Mouse (Mus musculus): Measurements from ENCODE around the gene S1pr5. TPM values are rescaled to one million over a fixed set of nuclear protein-coding genes. Genes with fewer than 3 reads are reported as not detected.

S1pr5 gene
- polyA plus RNA-seq, 2 experiments: 1.6 to 2.5 TPM

DNA sequence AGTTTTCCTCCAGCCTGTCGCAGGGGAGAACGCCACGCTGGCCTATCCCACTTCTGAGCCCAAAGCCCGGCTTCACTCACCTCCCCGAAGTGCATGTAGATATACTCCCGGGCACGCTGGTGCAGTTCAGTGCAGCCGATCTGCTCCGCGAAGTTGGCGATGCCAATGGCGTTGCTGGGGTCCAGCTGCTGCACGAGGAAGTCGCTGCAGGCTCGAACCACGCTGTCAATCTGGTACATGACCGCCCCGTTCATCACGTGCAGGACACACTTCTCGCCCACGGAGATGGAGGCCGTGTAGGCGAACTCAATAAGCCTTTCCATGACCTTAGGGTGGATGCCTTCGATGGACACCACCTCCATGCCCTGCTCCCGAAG, 11.3 kb downstream of the S1pr5 start:
- Histone ChIP-seq H3K27me3 (ENCODE audit: control insufficient read depth, insufficient read depth, low read length) (0 out of 2 replicates have a peak, but pooled peaks cover under 1% of the 10 kb centered on the region), H3K4me2 (replicated peaks; ENCODE audit: low read depth, low read length, severe bottlenecking) (peak overlapping the region; percentile 57), H3K27ac (replicated peaks; ENCODE audit: low read depth, low read length) (peak overlapping the region; percentile 95), H3K9ac (ENCODE audit: low read depth, low read length, severe bottlenecking) (peak overlapping the region; percentile 97), H3K4me3 (replicated peaks; ENCODE audit: low read length) (peak overlapping the region; percentile 90), H3K36me3 (ENCODE audit: control insufficient read depth, insufficient read depth, low read length) (peaks cover 49% of the 10 kb centered on the region), H3K4me1 (ENCODE audit: control insufficient read depth, insufficient read depth, low read length) (peaks cover 11% of the 10 kb centered on the region), H3K9me3 (ENCODE audit: control insufficient read depth, low read length) (no peaks in the 10 kb centered on the region)
- no peak for ATAC-seq (ENCODE audit: low FRiP score, low read depth)
- no peak for TF ChIP-seq POLR2A (IDR thresholded peaks at IDR 0.05; ENCODE audit: borderline replicate concordance, extremely low read depth, insufficient read depth, insufficient read length)
- WGBS: 83% methylated on average over 25 of the region's 25 CpGs
- no peak for DNase-seq (ENCODE audit: low spot score)

DNA sequence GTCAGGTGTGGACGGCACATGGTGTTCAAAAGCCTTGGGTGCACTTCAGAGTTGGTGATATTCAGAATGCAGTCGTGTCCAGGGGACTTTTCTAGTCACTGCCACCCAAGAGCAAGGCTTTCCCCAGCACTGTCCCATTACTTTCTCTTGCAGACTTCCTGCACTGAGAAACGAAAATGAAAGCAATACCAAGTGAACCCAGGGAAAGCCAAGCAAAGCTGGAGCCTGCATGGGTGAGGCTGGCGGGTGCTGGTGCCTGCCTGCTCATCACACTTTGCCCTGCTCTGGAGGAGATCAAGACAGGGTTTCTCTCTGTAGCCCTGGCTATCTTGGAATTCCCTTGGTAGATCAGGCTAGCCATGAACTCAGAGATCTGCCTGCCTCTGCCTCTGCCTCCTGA, 12.9 kb downstream of the S1pr5 start:
- peaks cover 65% of the 10 kb centered on the region for H3K36me3 ChIP-seq (ENCODE audit: control insufficient read depth, insufficient read depth, low read length)
- no peak overlapping the region for H3K9ac ChIP-seq (ENCODE audit: low read depth, low read length, severe bottlenecking)
- peaks cover 11% of the 10 kb centered on the region for H3K4me1 ChIP-seq (ENCODE audit: control insufficient read depth, insufficient read depth, low read length)
- H3K9me3 ChIP-seq (ENCODE audit: control insufficient read depth, low read length): no peaks in the 10 kb centered on the region
- H3K4me3 ChIP-seq (replicated peaks; ENCODE audit: low read length): no peak overlapping the region
- no peak for ATAC-seq (ENCODE audit: low FRiP score, low read depth)
- WGBS: 85% methylated on average over 4 of the region's 4 CpGs
- no peak overlapping the region for H3K27ac ChIP-seq (replicated peaks; ENCODE audit: low read depth, low read length)
- no peak overlapping the region for H3K4me2 ChIP-seq (replicated peaks; ENCODE audit: low read depth, low read length, severe bottlenecking)
- H3K27me3 ChIP-seq (ENCODE audit: control insufficient read depth, insufficient read depth, low read length): no peaks in the 10 kb centered on the region
- no peak for DNase-seq (ENCODE audit: low spot score)
- TF ChIP-seq POLR2A (IDR thresholded peaks at IDR 0.05; ENCODE audit: borderline replicate concordance, extremely low read depth, insufficient read depth, insufficient read length): no peak

DNA sequence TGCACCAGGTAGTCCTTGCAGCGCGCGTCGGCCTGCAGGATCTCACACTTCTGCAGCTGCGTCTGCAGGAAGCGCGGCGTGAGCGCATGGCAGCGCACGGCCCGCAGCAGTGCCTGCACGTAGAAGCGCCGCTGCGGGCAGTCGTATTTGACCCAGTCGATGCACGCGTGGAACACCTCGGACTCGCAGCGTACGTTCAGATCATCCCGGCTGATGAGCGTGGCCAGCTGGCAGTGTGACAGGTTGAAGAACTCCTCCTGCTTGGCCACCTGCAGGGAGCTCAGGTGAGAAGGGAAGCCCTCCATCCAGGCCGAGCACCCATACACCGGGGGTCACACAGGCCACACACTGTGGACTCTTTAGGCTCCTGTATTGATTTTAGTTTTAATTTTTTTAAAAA, 14.4 kb downstream of the S1pr5 start:
- Histone ChIP-seq H3K27ac (replicated peaks; ENCODE audit: low read depth, low read length) (no peak overlapping the region), H3K9me3 (ENCODE audit: control insufficient read depth, low read length) (no peaks in the 10 kb centered on the region), H3K4me2 (replicated peaks; ENCODE audit: low read depth, low read length, severe bottlenecking) (no peak overlapping the region), H3K4me3 (replicated peaks; ENCODE audit: low read length) (no peak overlapping the region), H3K27me3 (ENCODE audit: control insufficient read depth, insufficient read depth, low read length) (no peaks in the 10 kb centered on the region), H3K4me1 (ENCODE audit: control insufficient read depth, insufficient read depth, low read length) (peaks cover 11% of the 10 kb centered on the region), H3K36me3 (ENCODE audit: control insufficient read depth, insufficient read depth, low read length) (peaks cover 79% of the 10 kb centered on the region), H3K9ac (ENCODE audit: low read depth, low read length, severe bottlenecking) (no peak overlapping the region)
- whole genome bisulfite sequencing: 84% methylated on average over 28 of the region's 28 CpGs
- DNase-seq (ENCODE audit: low spot score) (no peak), ATAC-seq (ENCODE audit: low FRiP score, low read depth) (no peak)
- TF ChIP-seq POLR2A (IDR thresholded peaks at IDR 0.05; ENCODE audit: borderline replicate concordance, extremely low read depth, insufficient read depth, insufficient read length): no peak

- peaks cover 11% of the 10 kb centered on the region for H3K4me1 ChIP-seq (ENCODE audit: control insufficient read depth, insufficient read depth, low read length)
- no peak overlapping the region for H3K4me3 ChIP-seq (replicated peaks; ENCODE audit: low read length)
- no peak overlapping the region for H3K9ac ChIP-seq (ENCODE audit: low read depth, low read length, severe bottlenecking)
- H3K4me2 ChIP-seq (replicated peaks; ENCODE audit: low read depth, low read length, severe bottlenecking): no peak overlapping the region
- 92% methylated on average over 29 of the region's 29 CpGs for WGBS
- H3K27ac ChIP-seq (replicated peaks; ENCODE audit: low read depth, low read length): no peak overlapping the region
- H3K9me3 ChIP-seq (ENCODE audit: control insufficient read depth, low read length): no peaks in the 10 kb centered on the region
- DNase-seq (ENCODE audit: low spot score) (no peak), ATAC-seq (ENCODE audit: low FRiP score, low read depth) (no peak)
- no peak for TF ChIP-seq POLR2A (IDR thresholded peaks at IDR 0.05; ENCODE audit: borderline replicate concordance, extremely low read depth, insufficient read depth, insufficient read length)
- no peaks in the 10 kb centered on the region for H3K27me3 ChIP-seq (ENCODE audit: control insufficient read depth, insufficient read depth, low read length)
- peaks cover 79% of the 10 kb centered on the region for H3K36me3 ChIP-seq (ENCODE audit: control insufficient read depth, insufficient read depth, low read length)
These were observed 14.9 kb downstream of the S1pr5 start for GRCm38 (mm10) chr9:21233366-21233765.

- no peak for TF ChIP-seq POLR2A (IDR thresholded peaks at IDR 0.05; ENCODE audit: borderline replicate concordance, extremely low read depth, insufficient read depth, insufficient read length)
- no peak overlapping the region for H3K4me3 ChIP-seq (replicated peaks; ENCODE audit: low read length)
- no peak overlapping the region for H3K27ac ChIP-seq (replicated peaks; ENCODE audit: low read depth, low read length)
- no peaks in the 10 kb centered on the region for H3K27me3 ChIP-seq (ENCODE audit: control insufficient read depth, insufficient read depth, low read length)
- no peak overlapping the region for H3K9ac ChIP-seq (ENCODE audit: low read depth, low read length, severe bottlenecking)
- H3K9me3 ChIP-seq (ENCODE audit: control insufficient read depth, low read length): no peaks in the 10 kb centered on the region
- no peak overlapping the region for H3K4me2 ChIP-seq (replicated peaks; ENCODE audit: low read depth, low read length, severe bottlenecking)
- ATAC-seq (ENCODE audit: low FRiP score, low read depth) (no peak), DNase-seq (ENCODE audit: low spot score) (no peak)
- H3K4me1 ChIP-seq (ENCODE audit: control insufficient read depth, insufficient read depth, low read length): peaks cover 11% of the 10 kb centered on the region
- peaks cover 79% of the 10 kb centered on the region for H3K36me3 ChIP-seq (ENCODE audit: control insufficient read depth, insufficient read depth, low read length)
- WGBS: 80% methylated on average over 5 of the region's 5 CpGs
These were observed 15.4 kb downstream of the S1pr5 start for GRCm38 (mm10) chr9:21232867-21233266.

- no peak overlapping the region for H3K9ac ChIP-seq (ENCODE audit: low read depth, low read length, severe bottlenecking)
- H3K4me2 ChIP-seq (replicated peaks; ENCODE audit: low read depth, low read length, severe bottlenecking): no peak overlapping the region
- H3K27ac ChIP-seq (replicated peaks; ENCODE audit: low read depth, low read length): no peak overlapping the region
- TF ChIP-seq POLR2A (IDR thresholded peaks at IDR 0.05; ENCODE audit: borderline replicate concordance, extremely low read depth, insufficient read depth, insufficient read length): no peak
- H3K4me1 ChIP-seq (ENCODE audit: control insufficient read depth, insufficient read depth, low read length): peaks cover 7% of the 10 kb centered on the region
- H3K9me3 ChIP-seq (ENCODE audit: control insufficient read depth, low read length): no peaks in the 10 kb centered on the region
- DNase-seq (ENCODE audit: low spot score) (no peak), ATAC-seq (ENCODE audit: low FRiP score, low read depth) (no peak)
- no peaks in the 10 kb centered on the region for H3K27me3 ChIP-seq (ENCODE audit: control insufficient read depth, insufficient read depth, low read length)
- WGBS: 65% methylated on average over 23 of the region's 23 CpGs
- peaks cover 71% of the 10 kb centered on the region for H3K36me3 ChIP-seq (ENCODE audit: control insufficient read depth, insufficient read depth, low read length)
- no peak overlapping the region for H3K4me3 ChIP-seq (replicated peaks; ENCODE audit: low read length)
These were observed 16.7 kb downstream of the S1pr5 start for GRCm38 (mm10) chr9:21231551-21231950.

All from limb, embryonic 14.5 days (tissue).